Mouse (Mus musculus) intestine, embryonic 14.5 days (tissue): ENCODE data around the gene Pard3. TPM values are rescaled to one million over a fixed set of nuclear protein-coding genes. Genes with fewer than 3 reads are reported as not detected.
A peak's percentile ranks its signal among the peaks of the same experiment; 100 is the strongest.

ENCODE experiments used
- ATAC-seq: fragments of 200-750 bp; cut with Nextera tagmentation; replicated peaks from 2 replicates; pipeline ENCODE4 v1.8.0; 2017; ENCODE audit warnings: low read depth, moderate number of reproducible peaks, moderate TSS enrichment, moderate library complexity; ENCODE audit not compliant: low FRiP score, low TSS enrichment
- DNase-seq: peaks from one replicate; pipeline ENCODE4 v3.0.0-alpha.2; 2018; ENCODE audit warnings: low spot score
- H3K27ac ChIP-seq: fragments of 300-500 bp; sonication (generic); 2 replicates; pipeline ENCODE4 v1.5.1; 2014; ENCODE audit warnings: low read depth, mild to moderate bottlenecking, control low read depth
- H3K27me3 ChIP-seq: fragments of 300-500 bp; sonication (generic); replicated peaks from 2 replicates; pipeline ENCODE4 v1.6.1; 2014; ENCODE audit warnings: low read length, control low read depth; ENCODE audit not compliant: control insufficient read depth, insufficient read depth
- H3K36me3 ChIP-seq: fragments of 300-500 bp; sonication (generic); 2 replicates; pipeline ENCODE4 v1.6.1; 2014; ENCODE audit warnings: low read length, control low read depth; ENCODE audit not compliant: control insufficient read depth, insufficient read depth
- H3K4me1 ChIP-seq: fragments of 300-500 bp; sonication (generic); replicated peaks from 2 replicates; pipeline ENCODE4 v1.6.1; 2014; ENCODE audit warnings: low read length, control low read depth, mixed read lengths; ENCODE audit not compliant: control insufficient read depth, insufficient read depth
- H3K4me2 ChIP-seq: fragments of 300-500 bp; sonication (generic); 2 replicates; pipeline ENCODE4 v1.6.1; 2014; ENCODE audit warnings: low read length
- H3K4me3 ChIP-seq: fragments of 300-500 bp; sonication (generic); 2 replicates; pipeline ENCODE4 v1.5.1; 2014; ENCODE audit warnings: low read depth, low read length, control low read depth, mixed read lengths
- H3K9ac ChIP-seq: fragments of 300-500 bp; sonication (generic); 2 replicates; pipeline ENCODE4 v1.6.1; 2014; ENCODE audit warnings: mild to moderate bottlenecking, low read length
- H3K9me3 ChIP-seq: fragments of 300-500 bp; sonication (generic); 2 replicates; pipeline ENCODE4 v1.6.1; 2016; ENCODE audit warnings: low read length, control low read depth; ENCODE audit not compliant: control insufficient read depth
- WGBS: fragments of 180-500 bp; shearing (Covaris S2); extraction: QIAGEN DNeasy Blood & Tissue Kit; methylation state at CpG from one replicate; pipeline ENCODE4 v1.1.7; 2014; 5-methylcytosine and 5-hydroxymethylcytosine counted together
- polyA plus RNA-seq: library from polyadenylated mRNA; unstranded; fragments of >200 nt; fragmentation: Nextera tagmentation; extraction: Ambion mirVana; gene quantifications from 2 replicates; pipeline ENCODE4 v1.2.1, GENCODE M21; 2014

Gene Pard3
- polyA plus RNA-seq, 1 experiment from 2014 or later, result 36.6 TPM

- Histone ChIP-seq H3K9ac (no peak overlapping the region), H3K27ac (no peak overlapping the region), H3K9me3 (no peaks in the 10 kb centered on the region), H3K4me3 (no peak overlapping the region), H3K27me3 (no peaks in the 10 kb centered on the region), H3K4me2 (no peak overlapping the region), H3K36me3 (peaks cover 29% of the 10 kb centered on the region), H3K4me1 (no peaks in the 10 kb centered on the region)
- 65% methylated on average over 7 of the region's 7 CpGs for whole genome bisulfite sequencing
- ATAC-seq (no peak), DNase-seq (no peak)
Observed at GRCm38 (mm10) chr8:127423021-127423420, 359.3 kb downstream of the Pard3 start.

- no peak overlapping the region for H3K4me3 ChIP-seq
- H3K27me3 ChIP-seq, result no peaks in the 10 kb centered on the region
- H3K9me3 ChIP-seq, result no peaks in the 10 kb centered on the region
- no peak overlapping the region for H3K27ac ChIP-seq
- peaks cover 37% of the 10 kb centered on the region for H3K36me3 ChIP-seq
- H3K9ac ChIP-seq, result no peak overlapping the region
- no peak overlapping the region for H3K4me2 ChIP-seq
- DNase-seq (no peak), ATAC-seq (no peak)
- no peaks in the 10 kb centered on the region for H3K4me1 ChIP-seq
- 77% methylated on average over 13 of the region's 13 CpGs for WGBS
Observed at GRCm38 (mm10) chr8:127424211-127424916, 360.7 kb downstream of the Pard3 start.

GRCm38 (mm10) chr8:127426857-127427256 lies 363.2 kb downstream of the Pard3 start:
- Histone ChIP-seq H3K9ac (no peak overlapping the region), H3K4me1 (no peaks in the 10 kb centered on the region), H3K27me3 (no peaks in the 10 kb centered on the region), H3K9me3 (no peaks in the 10 kb centered on the region), H3K4me2 (no peak overlapping the region), H3K36me3 (peaks cover 26% of the 10 kb centered on the region), H3K27ac (no peak overlapping the region), H3K4me3 (no peak overlapping the region)
- ATAC-seq, result no peak
- 80% methylated on average over 5 of the region's 5 CpGs for WGBS
- no peak for DNase-seq

GRCm38 (mm10) chr8:127428004-127428403 lies 364.3 kb downstream of the Pard3 start:
- WGBS, result 94% methylated on average over 7 of the region's 7 CpGs
- Histone ChIP-seq H3K9me3 (no peaks in the 10 kb centered on the region), H3K4me1 (no peaks in the 10 kb centered on the region), H3K4me2 (no peak overlapping the region), H3K4me3 (no peak overlapping the region), H3K27ac (no peak overlapping the region), H3K36me3 (peaks cover 31% of the 10 kb centered on the region), H3K9ac (no peak overlapping the region), H3K27me3 (no peaks in the 10 kb centered on the region)
- no peak for DNase-seq
- no peak for ATAC-seq

- Histone ChIP-seq H3K4me3 (no peak overlapping the region), H3K9me3 (no peaks in the 10 kb centered on the region), H3K4me2 (no peak overlapping the region), H3K9ac (no peak overlapping the region), H3K4me1 (no peaks in the 10 kb centered on the region), H3K36me3 (peaks cover 40% of the 10 kb centered on the region), H3K27me3 (no peaks in the 10 kb centered on the region), H3K27ac (no peak overlapping the region)
- DNase-seq (no peak), ATAC-seq (no peak)
- 63% methylated on average over 2 of the region's 2 CpGs for WGBS
Observed at GRCm38 (mm10) chr8:127431236-127431635, 367.5 kb downstream of the Pard3 start.

GRCm38 (mm10) chr8:127435975-127436374 lies 372.3 kb downstream of the Pard3 start:
- ATAC-seq, result no peak
- Histone ChIP-seq H3K4me1 (peaks cover 14% of the 10 kb centered on the region; the same call in 1 of the 2 replicates), H3K4me3 (no peak overlapping the region), H3K27me3 (no peaks in the 10 kb centered on the region), H3K9ac (no peak overlapping the region), H3K27ac (no peak overlapping the region), H3K9me3 (no peaks in the 10 kb centered on the region), H3K36me3 (peaks cover 18% of the 10 kb centered on the region; the same call in 1 of the 2 replicates), H3K4me2 (no peak overlapping the region)
- 89% methylated on average over 6 of the region's 6 CpGs for WGBS
- no peak for DNase-seq

- H3K36me3 ChIP-seq, result 0 out of 2 replicates have a peak, but pooled peaks cover 17% of the 10 kb centered on the region
- no peak overlapping the region for H3K4me2 ChIP-seq
- H3K4me3 ChIP-seq, result no peak overlapping the region
- no peak for ATAC-seq
- no peaks in the 10 kb centered on the region for H3K9me3 ChIP-seq
- no peak overlapping the region for H3K27ac ChIP-seq
- no peak for DNase-seq
- no peaks in the 10 kb centered on the region for H3K27me3 ChIP-seq
- H3K4me1 ChIP-seq, result peaks cover 14% of the 10 kb centered on the region
- WGBS, result 75% methylated on average over 5 of the region's 5 CpGs
- no peak overlapping the region for H3K9ac ChIP-seq
Observed at GRCm38 (mm10) chr8:127437613-127438235, 374.0 kb downstream of the Pard3 start.

- no peaks in the 10 kb centered on the region for H3K9me3 ChIP-seq
- H3K36me3 ChIP-seq, result 0 out of 2 replicates have a peak, but pooled peaks cover 16% of the 10 kb centered on the region
- H3K27ac ChIP-seq, result peak overlapping the region; percentile 40; the same call in 1 of the 2 replicates
- H3K4me2 ChIP-seq, result no peak overlapping the region
- 64% methylated on average over 8 of the region's 8 CpGs for WGBS
- ATAC-seq (peak; percentile 64), DNase-seq (peak; percentile 67)
- H3K9ac ChIP-seq, result no peak overlapping the region
- no peak overlapping the region for H3K4me3 ChIP-seq
- no peaks in the 10 kb centered on the region for H3K27me3 ChIP-seq
- H3K4me1 ChIP-seq, result peaks cover 14% of the 10 kb centered on the region
Observed at GRCm38 (mm10) chr8:127438625-127439391, 375.1 kb downstream of the Pard3 start.
